8 mouse cellular contexts compared by ENCODE assay signal in the genomic region with DNA sequence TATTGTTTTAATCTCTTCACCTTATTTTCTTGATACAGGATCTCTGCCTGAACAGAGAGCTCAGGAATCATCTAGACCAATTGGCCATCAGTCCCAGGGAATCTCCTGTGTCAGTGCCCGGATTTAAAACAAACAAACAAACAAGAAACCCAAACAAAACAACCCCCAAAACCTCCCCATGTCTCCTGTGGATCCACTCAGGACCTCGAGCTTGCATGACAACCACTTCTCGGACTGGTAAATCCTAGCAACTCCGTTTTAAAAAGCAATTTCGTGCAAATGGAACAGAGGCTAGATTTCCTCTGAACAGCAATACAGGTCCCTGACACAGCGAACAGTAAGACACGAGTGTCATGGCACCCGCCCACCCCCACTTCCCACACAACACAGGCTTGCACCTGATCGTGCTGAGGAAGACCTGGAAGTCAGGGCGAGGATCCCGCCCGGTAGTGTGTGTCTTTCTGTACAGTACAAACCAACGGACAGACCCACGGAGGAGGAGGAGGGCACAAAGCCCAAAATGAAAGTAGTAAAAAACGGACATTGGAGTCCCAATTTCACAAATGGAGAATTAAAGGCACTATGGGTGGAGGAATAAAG. TPM values are rescaled to one million over a fixed set of nuclear protein-coding genes. Genes with fewer than 3 reads are reported as not detected.
DNase-seq lines count a peak whose midpoint lies in the region; ATAC-seq and TF ChIP-seq lines count a peak whose summit lies in the region.

No protein-coding gene starts in this region.

- no peaks in the 10 kb centered on the region for H3K9me3 ChIP-seq in embryonic facial prominence, embryonic 13.5 days
- no peaks in the 10 kb centered on the region for H3K9me3 ChIP-seq in intestine, embryonic 14.5 days (ENCODE audit: control insufficient read depth, low read length)
- H3K9me3 ChIP-seq in midbrain, embryonic 10.5 days (replicated peaks): no peaks in the 10 kb centered on the region

- WGBS in embryonic facial prominence, embryonic 13.5 days: 1% methylated on average over 15 of the region's 15 CpGs
- 1% methylated on average over 15 of the region's 15 CpGs for WGBS in intestine, embryonic 14.5 days
- 2% methylated on average over 15 of the region's 15 CpGs for WGBS in midbrain, embryonic 10.5 days

- H3K4me3 ChIP-seq in layer of hippocampus, adult 2 months: peak overlapping the region; percentile 41
- H3K4me3 ChIP-seq in embryonic facial prominence, embryonic 13.5 days: peak overlapping the region; percentile 52
- peak overlapping the region; percentile 50 for H3K4me3 ChIP-seq in intestine, embryonic 14.5 days (ENCODE audit: low read depth, low read length)
- H3K4me3 ChIP-seq in midbrain, embryonic 10.5 days: peak overlapping the region; percentile 63

- H3K9ac ChIP-seq in embryonic facial prominence, embryonic 13.5 days: peak overlapping the region; percentile 69
- peak overlapping the region; percentile 37; the same call in 1 of the 2 replicates for H3K9ac ChIP-seq in intestine, embryonic 14.5 days (ENCODE audit: low read length)

- no peak for DNase-seq in layer of hippocampus, adult 2 months (ENCODE audit: low spot score in 2 of 2)
- no peak for DNase-seq in layer of hippocampus, adult 8-10 months (ENCODE audit: low spot score in 2 of 2)
- peak; percentile 69 for DNase-seq in intestine, embryonic 14.5 days (ENCODE audit: low spot score)
- peak; percentile 46 for DNase-seq in midbrain, embryonic 10.5 days (ENCODE audit: low spot score)
- DNase-seq in thymus, postnatal 4 days: peak; percentile 46
- no peak for DNase-seq in ovary, postnatal 36 days (ENCODE audit: low spot score)

- peak overlapping the region; percentile 96 for H3K4me2 ChIP-seq in embryonic facial prominence, embryonic 13.5 days
- peak overlapping the region; percentile 99 for H3K4me2 ChIP-seq in intestine, embryonic 14.5 days (ENCODE audit: low read length)

- H3K27me3 ChIP-seq in embryonic facial prominence, embryonic 13.5 days: peaks cover 70% of the 10 kb centered on the region
- H3K27me3 ChIP-seq in intestine, embryonic 14.5 days (replicated peaks; ENCODE audit: control insufficient read depth, insufficient read depth, low read length): peaks cover 64% of the 10 kb centered on the region
- peaks cover 89% of the 10 kb centered on the region for H3K27me3 ChIP-seq in midbrain, embryonic 10.5 days (ENCODE audit: low read depth, poor library complexity, severe bottlenecking)

- no peak for ATAC-seq in embryonic facial prominence, embryonic 13.5 days (ENCODE audit: insufficient number of reproducible peaks, insufficient read depth, low FRiP score, low TSS enrichment, low read depth)
- no peak for ATAC-seq in intestine, embryonic 14.5 days (replicated peaks; ENCODE audit: low FRiP score, low TSS enrichment, low read depth)
- no peak for ATAC-seq in granulocyte monocyte progenitor cell, adult 5-6 weeks (replicated peaks; ENCODE audit: poor library complexity, severe bottlenecking)

- no peak overlapping the region for H3K27ac ChIP-seq in layer of hippocampus, adult 2 months
- H3K27ac ChIP-seq in embryonic facial prominence, embryonic 13.5 days: no peak overlapping the region
- no peak overlapping the region for H3K27ac ChIP-seq in intestine, embryonic 14.5 days (ENCODE audit: low read depth)
- H3K27ac ChIP-seq in midbrain, embryonic 10.5 days (replicated peaks): no peak overlapping the region; the same call in 1 of the 2 replicates

- TF ChIP-seq CTCF in layer of hippocampus, adult 2 months (conservative IDR thresholded peaks at IDR 0.05): no peak

- H3K4me1 ChIP-seq in embryonic facial prominence, embryonic 13.5 days: peaks cover 34% of the 10 kb centered on the region
- 0 out of 2 replicates have a peak, but pooled peaks cover 10% of the 10 kb centered on the region for H3K4me1 ChIP-seq in intestine, embryonic 14.5 days (replicated peaks; ENCODE audit: control insufficient read depth, insufficient read depth, low read length)
- H3K4me1 ChIP-seq in midbrain, embryonic 10.5 days: peaks cover 50% of the 10 kb centered on the region

- H3K36me3 ChIP-seq in embryonic facial prominence, embryonic 13.5 days: no peaks in the 10 kb centered on the region
- no peaks in the 10 kb centered on the region for H3K36me3 ChIP-seq in intestine, embryonic 14.5 days (ENCODE audit: control insufficient read depth, insufficient read depth, low read length)
- no peaks in the 10 kb centered on the region for H3K36me3 ChIP-seq in midbrain, embryonic 10.5 days

RNA-seq across cellular contexts. Expression of gene Spata18, which starts 0.7 kb away (rescaled TPM):
- total RNA-seq in layer of hippocampus, adult 2 months (2021): 1 to 10 TPM in 1 of 2 experiments, under 1 TPM in 1; 0.79 to 1.0 TPM
- 1 to 10 TPM in 3 of 4 experiments, under 1 TPM in 1; 0.55 to 1.3 (median 1.1) TPM for total RNA-seq in layer of hippocampus, adult 8-10 months (2022)
- polyA plus RNA-seq in embryonic facial prominence, embryonic 13.5 days (2015; fragmentation: Nextera tagmentation; extraction: Ambion mirVana): 0.21 TPM in 1 of 2 replicates, not detected in the other
- polyA plus RNA-seq in intestine, embryonic 14.5 days (2014; fragmentation: Nextera tagmentation; extraction: Ambion mirVana): 0.45 and 0.85 TPM in 2 replicates
- not detected in 2 replicates for polyA plus RNA-seq in midbrain, embryonic 10.5 days (2016; fragmentation: Nextera tagmentation; extraction: Ambion mirVana)
- total RNA-seq in granulocyte monocyte progenitor cell, adult 5-6 weeks (2014; fragmentation: Nextera tagmentation): not detected in 2 replicates
- not detected in 2 replicates for total RNA-seq in granulocyte monocyte progenitor cell, adult 5-6 weeks (2017)

RNA-seq across cellular contexts. Expression of gene Sgcb, which starts 2.9 kb away (rescaled TPM):
- total RNA-seq in layer of hippocampus, adult 2 months (2021): 10 to 100 TPM; 48.7 to 50.2 TPM
- 10 to 100 TPM; 47.6 to 53.3 (median 48.4) TPM for total RNA-seq in layer of hippocampus, adult 8-10 months (2022)
- 32.7 and 33.4 TPM in 2 replicates for polyA plus RNA-seq in embryonic facial prominence, embryonic 13.5 days (2015; fragmentation: Nextera tagmentation; extraction: Ambion mirVana)
- 20.7 and 25.0 TPM in 2 replicates for polyA plus RNA-seq in intestine, embryonic 14.5 days (2014; fragmentation: Nextera tagmentation; extraction: Ambion mirVana)
- 21.3 and 21.8 TPM in 2 replicates for polyA plus RNA-seq in midbrain, embryonic 10.5 days (2016; fragmentation: Nextera tagmentation; extraction: Ambion mirVana)
- total RNA-seq in granulocyte monocyte progenitor cell, adult 5-6 weeks (2014; fragmentation: Nextera tagmentation): 4.1 and 8.2 TPM in 2 replicates
- total RNA-seq in granulocyte monocyte progenitor cell, adult 5-6 weeks (2017): 3.3 and 3.9 TPM in 2 replicates

RNA-seq across cellular contexts. Expression of gene Lrrc66, which starts 18.1 kb away (rescaled TPM):
- not detected for total RNA-seq in layer of hippocampus, adult 2 months (2021)
- under 1 TPM in 1 of 4 experiments, not detected in 3; 0.27 TPM for total RNA-seq in layer of hippocampus, adult 8-10 months (2022)
- not detected in 2 replicates for polyA plus RNA-seq in embryonic facial prominence, embryonic 13.5 days (2015; fragmentation: Nextera tagmentation; extraction: Ambion mirVana)
- 1.0 and 1.1 TPM in 2 replicates for polyA plus RNA-seq in intestine, embryonic 14.5 days (2014; fragmentation: Nextera tagmentation; extraction: Ambion mirVana)
- polyA plus RNA-seq in midbrain, embryonic 10.5 days (2016; fragmentation: Nextera tagmentation; extraction: Ambion mirVana): 0.06 and 0.07 TPM in 2 replicates
- 0.34 TPM in 1 of 2 replicates, not detected in the other for total RNA-seq in granulocyte monocyte progenitor cell, adult 5-6 weeks (2014; fragmentation: Nextera tagmentation)
- 1.1 TPM in 1 of 2 replicates, not detected in the other for total RNA-seq in granulocyte monocyte progenitor cell, adult 5-6 weeks (2017)

Comparison
In these comparisons a context has a peak if more than half of its experiments do, and no peak if none do; other contexts are left out.
1. DNase-seq: peak in intestine, embryonic 14.5 days (single experiment), midbrain, embryonic 10.5 days (single experiment) and thymus, postnatal 4 days (single experiment); none in layer of hippocampus, adult 2 months (0 of 2), layer of hippocampus, adult 8-10 months (0 of 2) and ovary, postnatal 36 days (single experiment).
2. RNA of gene Sgcb, which starts 2.9 kb away (total RNA-seq): 48.7 to 50.2 TPM in layer of hippocampus, adult 2 months and 47.6 to 53.3 TPM in layer of hippocampus, adult 8-10 months; 3.3 to 8.2 TPM in granulocyte monocyte progenitor cell, adult 5-6 weeks; every median in the first group is over 4 times any median in the second.
3. Peak in every context shown above with its lines, with median percentiles within 50 percentile points of each other: H3K4me3 ChIP-seq.